Mouse (Mus musculus): ENCODE results near the gene Grn.

DNA sequence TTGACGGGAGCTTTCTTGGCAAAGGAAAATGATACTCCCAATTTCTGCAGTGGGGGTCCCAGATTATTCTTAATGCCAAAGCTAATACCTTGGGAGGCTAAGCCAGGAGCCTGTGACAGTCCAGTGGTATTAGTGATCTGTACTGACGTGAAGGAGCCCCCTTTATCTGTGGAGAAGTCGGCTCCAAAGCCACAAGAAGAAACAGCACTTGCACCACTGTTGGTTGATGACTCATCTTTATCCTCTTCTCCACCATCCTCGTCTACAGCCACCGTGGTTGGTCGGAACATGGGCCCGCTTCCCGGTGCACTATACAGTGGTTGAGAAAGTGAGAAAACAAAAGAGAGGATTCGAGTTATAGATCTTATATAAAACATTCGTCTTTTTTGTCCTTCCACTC, 51.7 kb downstream of the Grn start:
- no peak for TF ChIP-seq CTCF (IDR thresholded peaks at IDR 0.05; ENCODE audit: low read depth)
- no peak for TF ChIP-seq EP300 (IDR thresholded peaks at IDR 0.05; ENCODE audit: low read depth)
